Mouse (Mus musculus) liver, embryonic 14.5 days (tissue): ENCODE data around the gene Gltpd2. TPM values are rescaled to one million over a fixed set of nuclear protein-coding genes. Genes with fewer than 3 reads are reported as not detected.
A peak's percentile ranks its signal among the peaks of the same experiment; 100 is the strongest.

ENCODE experiments used
- ATAC-seq: fragments of 200-750 bp; cut with Nextera tagmentation; 2 replicates; pipeline ENCODE4 v1.8.0; 2017; ENCODE audit warnings: moderate number of reproducible peaks, mild to moderate bottlenecking, moderate library complexity; ENCODE audit not compliant: insufficient read depth
- DNase-seq, 3 experiments: peaks; one replicate each; pipeline ENCODE4 v3.0.0-alpha.2; 2012 to 2013; ENCODE audit warnings: low read depth in 3 of 3, low spot score in 3 of 3
- H3K27ac ChIP-seq: fragments of 300-500 bp; sonication (generic); 2 replicates; pipeline ENCODE4 v1.5.1; 2014; ENCODE audit warnings: moderate library complexity, mild to moderate bottlenecking, control low read depth, inconsistent platforms
- H3K27me3 ChIP-seq: fragments of 300-500 bp; sonication (generic); 2 replicates; pipeline ENCODE4 v1.6.1; 2014; ENCODE audit warnings: mild to moderate bottlenecking, low read length, moderate library complexity; ENCODE audit not compliant: control insufficient read depth, insufficient read depth
- H3K36me3 ChIP-seq: fragments of 300-500 bp; sonication (generic); replicated peaks from 2 replicates; pipeline ENCODE4 v1.6.1; 2014; ENCODE audit warnings: low read depth; ENCODE audit not compliant: control insufficient read depth, insufficient read depth
- H3K4me1 ChIP-seq, 2 experiments: fragments of 200-500 bp in 1 of 2; fragments of 300-500 bp in 1 of 2; sonication (generic) in 1 of 2; replicated peaks; 2 replicates each; pipeline ENCODE4 v1.6.1; 2012 to 2014; ENCODE audit warnings: antibody characterized with exemption in 1 of 2, inconsistent platforms in 1 of 2, low read length in 1 of 2; ENCODE audit not compliant: control insufficient read depth in 2 of 2, insufficient read depth in 2 of 2
- H3K4me2 ChIP-seq: fragments of 300-500 bp; sonication (generic); 2 replicates; pipeline ENCODE4 v1.6.1; 2014; ENCODE audit warnings: low read depth, mild to moderate bottlenecking, control low read depth, moderate library complexity
- H3K4me3 ChIP-seq, 2 experiments: fragments of 200-500 bp in 1 of 2; fragments of 300-500 bp in 1 of 2; sonication (generic) in 1 of 2; 2 replicates each; pipeline ENCODE4 v1.5.1; 2012 to 2014; ENCODE audit warnings: low read depth in 2 of 2, low read length in 2 of 2, mild to moderate bottlenecking in 2 of 2, control low read depth in 1 of 2, inconsistent platforms in 1 of 2, moderate library complexity in 1 of 2; ENCODE audit not compliant: insufficient read depth in 1 of 2
- H3K9ac ChIP-seq: fragments of 300-500 bp; sonication (generic); replicated peaks from 2 replicates; pipeline ENCODE4 v1.6.1; 2014; ENCODE audit warnings: mild to moderate bottlenecking, control low read depth, moderate library complexity
- H3K9me3 ChIP-seq: fragments of 300-500 bp; sonication (generic); 2 replicates; pipeline ENCODE4 v1.6.1; 2016; ENCODE audit warnings: low read length, mixed read lengths; ENCODE audit not compliant: control insufficient read depth
- CTCF ChIP-seq: IDR thresholded peaks from 2 replicates; pipeline ENCODE4 v1.5.1; 2016; ENCODE audit warnings: antibody characterized with exemption, low read depth, control low read depth
- EP300 ChIP-seq: IDR thresholded peaks from 2 replicates; pipeline ENCODE4 v1.6.1; 2016; ENCODE audit warnings: antibody characterized with exemption, low read depth
- WGBS: fragments of 180-500 bp; shearing (Covaris S2); extraction: QIAGEN DNeasy Blood & Tissue Kit; methylation state at CpG from one replicate; pipeline ENCODE4 v1.1.7; 2014; ENCODE audit not compliant: insufficient replicate concordance; 5-methylcytosine and 5-hydroxymethylcytosine counted together
- polyA plus RNA-seq, 2 experiments: library from polyadenylated mRNA; depleted of rRNA in 1 of 2; stranded (reverse) in 1 of 2; unstranded in 1 of 2; fragments of >200 nt; fragmentation: Nextera tagmentation in 1 of 2; extraction: Ambion mirVana in 1 of 2; gene quantifications; 2 replicates each; pipeline versions ENCODE4 v1.2.1 to v1.2.3; 2012 to 2014

Gene Gltpd2
- polyA plus RNA-seq, 2 experiments = 11.2 to 18.4 TPM

DNA sequence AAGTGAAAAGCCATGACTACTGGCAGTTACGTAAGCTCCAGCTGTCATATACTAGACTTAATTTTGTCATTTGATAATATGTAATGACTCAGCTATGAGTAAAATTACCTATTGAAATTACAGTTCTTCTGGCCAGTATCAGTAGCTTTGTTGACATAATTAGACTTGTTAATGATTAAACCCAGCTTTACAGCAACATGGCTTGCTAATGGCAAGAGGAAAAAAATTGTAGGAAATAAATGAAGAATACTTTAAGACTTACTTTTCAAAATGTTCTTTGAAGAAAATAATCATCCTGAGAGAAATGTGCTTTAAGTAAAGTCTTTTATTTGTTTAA, 18.6 kb upstream of the Gltpd2 start:
- no peaks in the 10 kb centered on the region for H3K9me3 ChIP-seq
- H3K36me3 ChIP-seq = no peaks in the 10 kb centered on the region
- no peak overlapping the region for H3K4me2 ChIP-seq
- DNase-seq = no peak
- H3K27me3 ChIP-seq = no peaks in the 10 kb centered on the region
- H3K9ac ChIP-seq = no peak overlapping the region
- peaks cover 4 to 8% of the 10 kb centered on the region in 2 experiments for H3K4me1 ChIP-seq
- ATAC-seq = no peak
- TF ChIP-seq EP300 (no peak), CTCF (no peak)
- no peak overlapping the region for H3K4me3 ChIP-seq
- 75% methylated on average over 1 of the region's 1 CpGs for WGBS
- no peak overlapping the region for H3K27ac ChIP-seq

DNA sequence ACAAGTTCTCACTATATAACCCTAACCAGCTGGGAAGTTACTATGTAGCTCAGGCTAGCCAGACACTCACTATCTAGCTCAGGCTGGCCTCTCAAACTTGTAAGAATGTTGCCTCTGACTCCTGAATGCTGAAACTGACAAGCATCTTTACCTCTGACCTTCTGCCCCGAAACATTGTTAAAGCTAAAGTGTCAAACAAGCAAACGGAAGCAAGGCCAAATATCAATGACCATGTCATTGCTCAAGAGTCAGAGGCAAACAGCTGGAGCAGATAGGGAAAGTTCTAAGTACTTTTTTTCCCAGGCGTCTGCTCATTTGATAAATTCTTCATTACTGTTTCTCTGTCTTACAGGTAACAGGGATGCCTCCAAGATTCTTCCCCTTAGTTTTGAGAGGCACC, 17.0 kb upstream of the Gltpd2 start:
- no peak for ATAC-seq
- Histone ChIP-seq H3K9ac (no peak overlapping the region), H3K4me2 (no peak overlapping the region), H3K9me3 (no peaks in the 10 kb centered on the region), H3K4me1 (peaks cover 4 to 10% of the 10 kb centered on the region in 2 experiments), H3K27ac (no peak overlapping the region), H3K36me3 (no peaks in the 10 kb centered on the region), H3K27me3 (no peaks in the 10 kb centered on the region), H3K4me3 (no peak overlapping the region)
- TF ChIP-seq EP300 (no peak), CTCF (no peak)
- no peak for DNase-seq
- WGBS = 47% methylated on average over 3 of the region's 3 CpGs

DNA sequence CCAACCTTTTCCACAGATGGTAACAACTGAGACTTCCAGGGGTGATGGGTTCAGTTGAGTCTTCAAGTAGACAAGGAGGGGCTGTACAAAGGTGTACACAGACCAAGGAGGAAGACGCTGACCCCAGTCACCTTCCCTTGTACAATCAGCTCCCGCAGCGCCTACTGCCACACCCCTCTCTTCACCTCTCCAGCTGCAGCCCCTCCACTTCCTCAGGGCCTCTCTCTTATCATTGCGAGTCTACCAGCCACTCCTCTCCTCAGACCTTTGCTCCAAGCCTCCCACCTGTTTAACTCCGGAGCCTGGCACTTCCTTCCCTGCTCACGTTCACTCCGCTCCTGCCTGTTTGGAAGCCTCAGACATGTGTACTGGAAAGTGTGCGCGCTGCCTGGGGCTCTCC, 14.0 kb upstream of the Gltpd2 start, which contains the start of gene Tm4sf5:
TSS of gene Tm4sf5 (plus strand) at position 275 of the 400 bp plus-strand sequence.
- Histone ChIP-seq H3K9me3 (no peaks in the 10 kb centered on the region), H3K9ac (no peak within 1 kb of the TSS), H3K4me2 (no peak within 1 kb of the TSS), H3K36me3 (no peaks in the 10 kb centered on the region), H3K4me1 (peaks cover 4 to 10% of the 10 kb centered on the region in 2 experiments), H3K27ac (no peak within 1 kb of the TSS), H3K27me3 (peaks cover 3% of the 10 kb centered on the region; the same call in 1 of the 2 replicates), H3K4me3 (no peak within 1 kb of the TSS)
- WGBS = 32% methylated on average over 9 of the region's 9 CpGs
- ATAC-seq (no peak), DNase-seq (no peak)
- TF ChIP-seq CTCF (no peak), EP300 (no peak)

DNA sequence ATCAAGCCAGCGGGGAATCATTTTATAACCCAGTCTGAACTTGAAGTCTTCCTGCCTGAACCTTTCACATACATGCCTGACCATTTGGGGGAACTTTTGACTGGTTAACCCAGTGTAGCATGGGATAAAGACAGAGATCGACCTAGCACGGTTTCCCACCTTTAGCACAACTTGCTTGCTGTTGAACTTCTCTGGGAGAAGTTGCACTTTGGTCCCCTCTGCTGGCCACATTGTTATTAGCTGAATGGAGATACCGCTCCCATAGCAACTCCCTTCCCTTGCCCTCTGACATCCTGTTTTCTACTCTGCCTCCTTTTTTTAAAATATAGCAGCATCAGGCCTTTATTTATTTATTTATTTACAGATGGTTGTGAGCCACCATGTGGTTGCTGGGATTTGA, 12.6 kb upstream of the Gltpd2 start:
- Histone ChIP-seq H3K27me3 (peaks cover 3% of the 10 kb centered on the region; the same call in 1 of the 2 replicates), H3K4me2 (no peak overlapping the region), H3K9me3 (no peaks in the 10 kb centered on the region), H3K36me3 (no peaks in the 10 kb centered on the region), H3K27ac (no peak overlapping the region), H3K4me1 (peaks cover 4 to 12% of the 10 kb centered on the region in 2 experiments), H3K9ac (no peak overlapping the region), H3K4me3 (no peak overlapping the region)
- WGBS = 19% methylated on average over 4 of the region's 4 CpGs
- peak in 1 of 3 experiments; percentile 49 for DNase-seq
- ATAC-seq = no peak
- TF ChIP-seq EP300 = no peak
- TF ChIP-seq CTCF = peak; percentile 73

DNA sequence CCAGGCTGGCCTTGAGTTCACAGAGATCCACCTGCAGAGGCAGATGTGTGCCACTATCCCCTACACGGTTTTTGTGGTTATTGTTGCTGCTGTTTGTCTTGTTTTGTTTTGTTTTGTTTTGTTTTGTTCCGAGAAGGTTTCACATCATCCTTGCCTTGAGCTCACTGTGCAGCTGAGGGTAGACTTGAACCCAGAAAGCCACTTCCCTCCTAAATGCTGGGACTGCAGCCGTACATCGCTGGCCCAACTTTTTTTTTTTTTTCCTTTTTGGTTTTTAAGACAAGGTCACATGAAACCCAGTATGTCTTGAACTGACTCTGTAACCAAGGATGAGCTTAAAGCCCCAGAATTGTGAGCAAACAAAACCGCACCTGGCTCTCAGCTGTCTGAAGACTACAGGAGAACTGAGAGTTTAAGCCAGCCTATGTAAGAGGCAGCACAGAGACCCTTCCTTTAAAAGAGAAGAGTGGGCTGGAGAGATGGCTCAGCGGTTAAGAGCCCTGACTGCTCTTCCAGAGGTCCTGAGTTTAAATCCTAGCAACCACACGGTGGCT, 12.0 kb upstream of the Gltpd2 start:
- WGBS = 53% methylated on average over 7 of the region's 7 CpGs
- H3K27me3 ChIP-seq = peaks cover 3% of the 10 kb centered on the region; the same call in 1 of the 2 replicates
- no peaks in the 10 kb centered on the region for H3K36me3 ChIP-seq
- no peak overlapping the region for H3K27ac ChIP-seq
- H3K9ac ChIP-seq = no peak overlapping the region
- no peak overlapping the region for H3K4me2 ChIP-seq
- no peaks in the 10 kb centered on the region for H3K9me3 ChIP-seq
- no peak overlapping the region for H3K4me3 ChIP-seq
- peaks cover 4 to 10% of the 10 kb centered on the region in 2 experiments for H3K4me1 ChIP-seq
- TF ChIP-seq CTCF = no peak
- no peak for TF ChIP-seq EP300
- ATAC-seq = no peak
- DNase-seq = no peak
